Mouse (Mus musculus) spleen, adult 2 months (tissue): ENCODE data around the gene Arhgap21.

Experiments
- CTCF ChIP-seq: fragments of 200-500 bp; IDR thresholded peaks from 2 replicates; pipeline ENCODE4 v1.5.1; 2011; ENCODE audit warnings: mild to moderate bottlenecking, inconsistent platforms; ENCODE audit not compliant: insufficient read depth, insufficient read length, insufficient replicate concordance; ENCODE audit errors: extremely low read depth
- POLR2A ChIP-seq: fragments of 200-500 bp; IDR thresholded peaks from 2 replicates; pipeline ENCODE4 v1.6.1; 2011; ENCODE audit warnings: low read depth, low read length, inconsistent platforms

DNA sequence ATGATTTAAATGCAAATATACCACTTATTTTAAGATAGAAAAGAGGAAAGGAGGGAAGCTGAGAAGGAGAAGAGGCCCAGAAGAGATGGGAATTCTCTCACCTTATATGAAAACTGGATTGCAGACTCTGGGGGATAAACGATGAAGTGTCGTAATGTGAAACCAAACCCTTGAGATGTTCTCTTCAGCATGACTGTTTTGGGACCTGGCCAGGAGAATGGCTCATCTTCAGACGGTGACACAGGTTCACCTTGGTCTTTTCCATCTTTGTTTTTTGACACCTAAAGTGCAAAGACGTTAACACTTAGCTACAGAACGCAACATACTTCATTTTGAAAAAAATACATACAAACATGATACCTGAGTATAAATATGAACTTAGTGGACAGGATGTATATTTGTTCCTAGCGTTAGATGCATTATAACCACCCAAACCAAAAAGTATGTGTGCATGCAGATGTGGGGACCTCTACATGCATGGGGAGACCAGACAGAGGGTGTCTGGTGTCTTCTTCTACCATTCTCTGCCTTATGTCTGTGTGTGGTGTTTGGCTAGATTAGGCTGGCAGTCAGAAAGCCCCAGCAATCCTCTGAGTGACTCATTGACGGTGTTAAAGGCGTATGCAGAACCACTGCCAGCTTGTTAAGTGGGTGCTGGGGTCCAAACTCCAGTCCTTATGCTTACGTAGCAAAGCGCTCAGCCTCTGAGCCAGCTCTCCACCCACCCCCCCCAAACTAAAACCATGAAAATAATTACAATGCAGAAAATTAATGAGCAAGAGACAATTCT, 54.0 kb downstream of the Arhgap21 start:
- no peak for TF ChIP-seq POLR2A
- no peak for TF ChIP-seq CTCF
